Mouse (Mus musculus): Measurements from ENCODE around the gene Fgd1. TPM values are rescaled to one million over a fixed set of nuclear protein-coding genes. Genes with fewer than 3 reads are reported as not detected.

The Fgd1 gene
- polyA plus RNA-seq, 1 experiment = 2.4 TPM

GRCm38 (mm10) chrX:151041223-151041622 lies 4.7 kb upstream of the Fgd1 start:
- WGBS = 86% methylated on average over 5 of the region's 5 CpGs
- no peak for DNase-seq (ENCODE audit: low read depth in 1 of 2, low spot score in 2 of 2)
- TF ChIP-seq CTCF (IDR thresholded peaks at IDR 0.05; ENCODE audit: extremely low read depth, insufficient read depth, insufficient read length, insufficient replicate concordance) = no peak
- TF ChIP-seq POLR2A (IDR thresholded peaks at IDR 0.05; ENCODE audit: low read depth, low read length) = no peak
- H3K4me1 ChIP-seq (ENCODE audit: control insufficient read depth, insufficient read depth, insufficient read length) = no peaks in the 10 kb centered on the region
- H3K27ac ChIP-seq (ENCODE audit: insufficient read depth, low read length) = no peak overlapping the region
- no peaks in the 10 kb centered on the region for H3K36me3 ChIP-seq (ENCODE audit: control insufficient read depth, insufficient read depth, low read length)
- no peaks in the 10 kb centered on the region for H3K27me3 ChIP-seq (ENCODE audit: control insufficient read depth, insufficient read depth, low read length)
- H3K4me3 ChIP-seq (ENCODE audit: extremely low read depth, insufficient read depth, insufficient read length) = no peak overlapping the region

- Histone ChIP-seq H3K27ac (ENCODE audit: insufficient read depth, low read length) (no peak overlapping the region), H3K4me1 (ENCODE audit: control insufficient read depth, insufficient read depth, insufficient read length) (no peaks in the 10 kb centered on the region; the same call in 1 of the 2 replicates), H3K36me3 (ENCODE audit: control insufficient read depth, insufficient read depth, low read length) (no peaks in the 10 kb centered on the region), H3K4me3 (ENCODE audit: extremely low read depth, insufficient read depth, insufficient read length) (no peak overlapping the region), H3K27me3 (ENCODE audit: control insufficient read depth, insufficient read depth, low read length) (peaks cover 5% of the 10 kb centered on the region; the same call in 1 of the 2 replicates)
- TF ChIP-seq POLR2A (IDR thresholded peaks at IDR 0.05; ENCODE audit: low read depth, low read length) (no peak), CTCF (IDR thresholded peaks at IDR 0.05; ENCODE audit: extremely low read depth, insufficient read depth, insufficient read length, insufficient replicate concordance) (no peak)
- no peak for DNase-seq (ENCODE audit: low read depth in 1 of 2, low spot score in 2 of 2)
- 80% methylated on average over 11 of the region's 11 CpGs for WGBS
These were observed 371 bp downstream of the Fgd1 start for GRCm38 (mm10) chrX:151046321-151046720.

- Histone ChIP-seq H3K27ac (ENCODE audit: insufficient read depth, low read length) (no peak overlapping the region), H3K4me3 (ENCODE audit: extremely low read depth, insufficient read depth, insufficient read length) (peak overlapping the region; percentile 49; the same call in 1 of the 2 replicates)
These were observed 954 bp downstream of the Fgd1 start for GRCm38 (mm10) chrX:151046777-151047430.

GRCm38 (mm10) chrX:151047431-151048058 lies 1.6 kb downstream of the Fgd1 start:
- no peak for TF ChIP-seq CTCF (IDR thresholded peaks at IDR 0.05; ENCODE audit: extremely low read depth, insufficient read depth, insufficient read length, insufficient replicate concordance)
- TF ChIP-seq POLR2A (IDR thresholded peaks at IDR 0.05; ENCODE audit: low read depth, low read length) = no peak
- Histone ChIP-seq H3K4me3 (ENCODE audit: extremely low read depth, insufficient read depth, insufficient read length) (peak overlapping the region; percentile 49; the same call in 1 of the 2 replicates), H3K36me3 (ENCODE audit: control insufficient read depth, insufficient read depth, low read length) (no peaks in the 10 kb centered on the region), H3K27me3 (ENCODE audit: control insufficient read depth, insufficient read depth, low read length) (peaks cover 5% of the 10 kb centered on the region; the same call in 1 of the 2 replicates), H3K4me1 (ENCODE audit: control insufficient read depth, insufficient read depth, insufficient read length) (no peaks in the 10 kb centered on the region; the same call in 1 of the 2 replicates), H3K27ac (ENCODE audit: insufficient read depth, low read length) (no peak overlapping the region)
- no peak for DNase-seq (ENCODE audit: low read depth in 1 of 2, low spot score in 2 of 2)
- 30% methylated on average over 55 of the region's 56 CpGs for WGBS

More at GRCm38 (mm10) chrX:151046777-151047430, 954 bp downstream of the Fgd1 start:
- peak in 1 of 2 experiments; percentile 20 for DNase-seq (ENCODE audit: low read depth in 1 of 2, low spot score in 2 of 2)
- Histone ChIP-seq H3K36me3 (ENCODE audit: control insufficient read depth, insufficient read depth, low read length) (no peaks in the 10 kb centered on the region), H3K27me3 (ENCODE audit: control insufficient read depth, insufficient read depth, low read length) (peaks cover 5% of the 10 kb centered on the region; the same call in 1 of the 2 replicates), H3K4me1 (ENCODE audit: control insufficient read depth, insufficient read depth, insufficient read length) (no peaks in the 10 kb centered on the region; the same call in 1 of the 2 replicates)
- WGBS = 39% methylated on average over 61 of the region's 62 CpGs
- TF ChIP-seq CTCF (IDR thresholded peaks at IDR 0.05; ENCODE audit: extremely low read depth, insufficient read depth, insufficient read length, insufficient replicate concordance) (no peak), POLR2A (IDR thresholded peaks at IDR 0.05; ENCODE audit: low read depth, low read length) (no peak)

GRCm38 (mm10) chrX:151049661-151050215 lies 3.8 kb downstream of the Fgd1 start:
- H3K27me3 ChIP-seq (ENCODE audit: control insufficient read depth, insufficient read depth, low read length) = peaks cover 5% of the 10 kb centered on the region; the same call in 1 of the 2 replicates
- H3K36me3 ChIP-seq (ENCODE audit: control insufficient read depth, insufficient read depth, low read length) = no peaks in the 10 kb centered on the region
- no peak for DNase-seq (ENCODE audit: low read depth in 1 of 2, low spot score in 2 of 2)
- H3K27ac ChIP-seq (ENCODE audit: insufficient read depth, low read length) = no peak overlapping the region
- WGBS = 76% methylated on average over 8 of the region's 8 CpGs
- no peak overlapping the region for H3K4me3 ChIP-seq (ENCODE audit: extremely low read depth, insufficient read depth, insufficient read length)
- TF ChIP-seq POLR2A (IDR thresholded peaks at IDR 0.05; ENCODE audit: low read depth, low read length) = no peak
- no peak for TF ChIP-seq CTCF (IDR thresholded peaks at IDR 0.05; ENCODE audit: extremely low read depth, insufficient read depth, insufficient read length, insufficient replicate concordance)
- H3K4me1 ChIP-seq (ENCODE audit: control insufficient read depth, insufficient read depth, insufficient read length) = no peaks in the 10 kb centered on the region; the same call in 1 of the 2 replicates

- no peaks in the 10 kb centered on the region for H3K36me3 ChIP-seq (ENCODE audit: control insufficient read depth, insufficient read depth, low read length)
- H3K27ac ChIP-seq (ENCODE audit: insufficient read depth, low read length) = no peak overlapping the region
- 81% methylated on average over 7 of the region's 7 CpGs for WGBS
- no peaks in the 10 kb centered on the region; the same call in 1 of the 2 replicates for H3K4me1 ChIP-seq (ENCODE audit: control insufficient read depth, insufficient read depth, insufficient read length)
- no peak for DNase-seq (ENCODE audit: low read depth in 1 of 2, low spot score in 2 of 2)
- peaks cover 5% of the 10 kb centered on the region; the same call in 1 of the 2 replicates for H3K27me3 ChIP-seq (ENCODE audit: control insufficient read depth, insufficient read depth, low read length)
- no peak overlapping the region for H3K4me3 ChIP-seq (ENCODE audit: extremely low read depth, insufficient read depth, insufficient read length)
- TF ChIP-seq CTCF (IDR thresholded peaks at IDR 0.05; ENCODE audit: extremely low read depth, insufficient read depth, insufficient read length, insufficient replicate concordance) = no peak
These were observed 4.4 kb downstream of the Fgd1 start for GRCm38 (mm10) chrX:151050337-151050736.

Measured in spleen, adult 2 months (tissue).